Mouse (Mus musculus) ES-E14 (cell line): Measurements from ENCODE around the gene Slc30a10.
A peak's percentile ranks its signal among the peaks of the same experiment; 100 is the strongest.

Experiments
- MAFK ChIP-seq: IDR thresholded peaks from 2 replicates; pipeline ENCODE4 v1.6.1; 2014; ENCODE audit warnings: mild to moderate bottlenecking, low read depth, low read length, inconsistent platforms; ENCODE audit not compliant: insufficient read depth
- ZNF384 ChIP-seq: IDR thresholded peaks from 2 replicates; pipeline ENCODE4 v1.6.1; 2012; ENCODE audit warnings: low read depth, low read length, inconsistent platforms

GRCm38 (mm10) chr1:185501801-185502340 lies 47.2 kb downstream of the Slc30a10 start:
- TF ChIP-seq ZNF384 (peak; percentile 53; the same call in 1 of the 2 replicates), MAFK (no peak)
